Mouse (Mus musculus) heart, adult 2 months (tissue): ENCODE results near the gene Fancc. TPM values are rescaled to one million over a fixed set of nuclear protein-coding genes. Genes with fewer than 3 reads are reported as not detected.

Experiments
- DNase-seq, 2 experiments: peaks; one replicate each; pipeline ENCODE4 v3.0.0; 2021
- H3K27ac ChIP-seq: fragments of 200-600 bp; 2 replicates; pipeline ENCODE4 v1.8.1; 2022
- H3K27me3 ChIP-seq: fragments of 200-500 bp; 2 replicates; pipeline ENCODE4 v1.6.1; 2012; ENCODE audit warnings: mild to moderate bottlenecking, low read length, inconsistent platforms, mixed read lengths; ENCODE audit not compliant: control insufficient read depth, insufficient read depth
- H3K36me3 ChIP-seq: fragments of 200-500 bp; 2 replicates; pipeline ENCODE4 v1.6.1; 2012; ENCODE audit warnings: low read length, inconsistent platforms; ENCODE audit not compliant: control insufficient read depth, insufficient read depth
- H3K4me1 ChIP-seq: fragments of 200-500 bp; 2 replicates; pipeline ENCODE4 v1.6.1; 2011; ENCODE audit warnings: low read length; ENCODE audit not compliant: control insufficient read depth, insufficient read depth
- H3K4me3 ChIP-seq: fragments of 200-600 bp; 2 replicates; pipeline ENCODE4 v1.8.1; 2022
- H3K79me2 ChIP-seq: fragments of 200-500 bp; replicated peaks from 2 replicates; pipeline ENCODE4 v1.6.1; 2012; ENCODE audit warnings: mild to moderate bottlenecking, inconsistent platforms, low read length, moderate library complexity, mixed read lengths; ENCODE audit not compliant: control insufficient read depth, insufficient read depth
- H3K9ac ChIP-seq: fragments of 200-500 bp; 2 replicates; pipeline ENCODE4 v1.6.1; 2012; ENCODE audit warnings: low read depth, mild to moderate bottlenecking, control low read depth, inconsistent platforms, low read length, mixed read lengths
- CTCF ChIP-seq: fragments of 200-600 bp; IDR thresholded peaks from 2 replicates; pipeline ENCODE4 v1.8.1; 2022; ENCODE audit warnings: antibody characterized with exemption, mild to moderate bottlenecking, moderate library complexity
- EP300 ChIP-seq: fragments of 200-500 bp; IDR thresholded peaks from 2 replicates; pipeline ENCODE4 v1.6.1; 2011; ENCODE audit warnings: low read depth, low read length, control low read depth; ENCODE audit not compliant: insufficient read depth
- POLR2A ChIP-seq: fragments of 200-500 bp; IDR thresholded peaks from 2 replicates; pipeline ENCODE4 v1.6.1; 2011; ENCODE audit warnings: mild to moderate bottlenecking, low read depth, low read length, control low read depth; ENCODE audit not compliant: insufficient read depth
- WGBS: fragments of 180-500 bp; shearing (Covaris S2); methylation state at CpG from one replicate; pipeline ENCODE4 v1.1.7; 2018; 5-methylcytosine and 5-hydroxymethylcytosine counted together
- intact Hi-C: fragments of 180-260 bp; cut with DNase I; formaldehyde crosslinking; loops from one replicate; pipeline ENCODE4 v1.15.1; 2025
- polyA plus RNA-seq: library from polyadenylated mRNA; depleted of rRNA; stranded (reverse); fragments of >200 nt; gene quantifications from 2 replicates; pipeline ENCODE4 v1.2.3, GENCODE M21; 2012
- total RNA-seq, 2 experiments: library from RNA; stranded (reverse); gene quantifications; 2 replicates each; pipeline ENCODE4 v1.2.3; 2021

Fancc gene
- total and polyA plus RNA-seq, 3 experiments = 3.3 to 3.7 (median 3.6) TPM

DNA sequence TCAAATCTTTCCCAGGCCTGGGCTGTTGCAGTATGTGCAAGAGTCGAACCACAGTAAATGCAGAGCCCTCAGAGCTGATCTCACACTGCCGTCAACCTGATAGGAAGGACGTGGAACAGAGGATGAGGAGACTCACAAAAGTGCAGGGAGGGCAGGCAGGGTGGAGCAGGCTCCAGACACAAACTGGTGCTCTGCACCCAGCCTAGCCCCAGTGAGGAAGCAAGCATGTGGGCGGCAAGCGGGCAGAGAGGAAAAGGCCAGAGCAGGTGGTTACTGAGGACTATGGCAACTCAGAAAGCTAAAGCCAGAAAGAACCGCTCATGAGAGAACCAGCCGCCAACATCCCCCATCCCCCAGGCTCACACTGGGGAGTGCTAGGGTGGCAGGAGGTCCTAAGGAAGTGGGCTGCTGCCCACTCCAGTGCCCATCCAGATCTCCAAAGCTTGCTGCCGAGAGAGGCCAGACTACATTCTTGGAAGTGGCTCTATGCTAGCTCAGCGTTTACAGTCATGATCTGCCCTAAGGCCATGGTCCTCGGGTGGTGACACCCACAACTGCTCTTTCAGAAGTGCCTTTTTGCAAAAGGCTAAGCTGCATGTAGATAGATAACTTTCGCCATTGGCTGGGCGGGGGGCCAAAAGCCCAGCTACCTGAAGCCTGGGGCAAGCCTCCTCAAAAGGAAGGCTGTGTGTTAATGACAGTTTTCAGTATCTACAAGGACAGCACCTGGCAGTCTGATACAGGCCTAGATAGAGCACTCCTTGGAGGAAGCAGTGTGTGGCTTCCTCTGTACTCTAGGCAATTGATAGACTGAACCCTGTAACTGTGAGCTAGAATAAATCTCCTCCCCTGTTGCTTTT is 183.1 kb downstream of the Fancc start:
- Histone ChIP-seq H3K9ac (no peak overlapping the region), H3K27me3 (no peaks in the 10 kb centered on the region), H3K4me3 (no peak overlapping the region), H3K27ac (peak overlapping the region; percentile 12), H3K36me3 (no peaks in the 10 kb centered on the region; the same call in 1 of the 2 replicates), H3K79me2 (no peaks in the 10 kb centered on the region), H3K4me1 (peaks cover 17% of the 10 kb centered on the region)
- no peak for TF ChIP-seq CTCF
- intact Hi-C loops = no loop called here
- DNase-seq = no peak
- 65% methylated on average over 12 of the region's 12 CpGs for WGBS

GRCm38 (mm10) chr13:63313247-63313646 is 183.8 kb downstream of the Fancc start:
- no peak overlapping the region for H3K9ac ChIP-seq
- no peak overlapping the region for H3K4me3 ChIP-seq
- no peaks in the 10 kb centered on the region for H3K27me3 ChIP-seq
- TF ChIP-seq CTCF (no peak), EP300 (no peak), POLR2A (no peak; the same call in 1 of the 2 replicates)
- 67% methylated on average over 1 of the region's 1 CpGs for WGBS
- no peaks in the 10 kb centered on the region; the same call in 1 of the 2 replicates for H3K36me3 ChIP-seq
- no peaks in the 10 kb centered on the region for H3K79me2 ChIP-seq
- peak in 1 of 2 experiments; percentile 67 for DNase-seq
- intact Hi-C loops = no loop called here
- H3K27ac ChIP-seq = peak overlapping the region; percentile 30
- H3K4me1 ChIP-seq = peaks cover 17% of the 10 kb centered on the region

- Histone ChIP-seq H3K4me3 (no peak overlapping the region), H3K9ac (no peak overlapping the region), H3K27me3 (no peaks in the 10 kb centered on the region), H3K27ac (no peak overlapping the region), H3K36me3 (no peaks in the 10 kb centered on the region; the same call in 1 of the 2 replicates), H3K79me2 (no peaks in the 10 kb centered on the region), H3K4me1 (peaks cover 17% of the 10 kb centered on the region)
- TF ChIP-seq CTCF (no peak), POLR2A (no peak), EP300 (no peak)
- intact Hi-C loops = no loop called here
- 63% methylated on average over 2 of the region's 2 CpGs for WGBS
- DNase-seq = no peak
Observed at GRCm38 (mm10) chr13:63311156-63311555, 185.9 kb downstream of the Fancc start.

- DNase-seq = no peak
- H3K27ac ChIP-seq = no peak overlapping the region
- H3K9ac ChIP-seq = no peak overlapping the region
- H3K4me3 ChIP-seq = no peak overlapping the region
- TF ChIP-seq POLR2A (no peak), EP300 (no peak), CTCF (no peak)
- 67% methylated on average over 3 of the region's 3 CpGs for WGBS
- intact Hi-C loops = no loop called here
- H3K27me3 ChIP-seq = no peaks in the 10 kb centered on the region
- H3K36me3 ChIP-seq = peaks cover 4% of the 10 kb centered on the region
- peaks cover 26% of the 10 kb centered on the region for H3K4me1 ChIP-seq
- H3K79me2 ChIP-seq = no peaks in the 10 kb centered on the region
Observed at GRCm38 (mm10) chr13:63309563-63309962, 187.5 kb downstream of the Fancc start.

GRCm38 (mm10) chr13:63306768-63307167 is 190.3 kb downstream of the Fancc start:
- Histone ChIP-seq H3K79me2 (no peaks in the 10 kb centered on the region), H3K4me1 (peaks cover 22% of the 10 kb centered on the region), H3K27ac (no peak overlapping the region), H3K36me3 (peaks cover 13% of the 10 kb centered on the region), H3K9ac (no peak overlapping the region), H3K27me3 (no peaks in the 10 kb centered on the region), H3K4me3 (no peak overlapping the region)
- TF ChIP-seq POLR2A = no peak
- TF ChIP-seq CTCF = no peak
- no peak for TF ChIP-seq EP300
- intact Hi-C loops = no loop called here
- no peak for DNase-seq
- 91% methylated on average over 5 of the region's 5 CpGs for WGBS
